Mouse (Mus musculus) c-Kit-positive CD71-positive TER-119-positive erythroid progenitor cells, embryonic 14.5 days (primary cell): Measurements from ENCODE around the gene Sox3.

Experiments
- DNase-seq: peaks from one replicate; pipeline ENCODE4 v3.0.0-alpha.2; 2013; ENCODE audit warnings: low spot score

Sox3 gene

DNA sequence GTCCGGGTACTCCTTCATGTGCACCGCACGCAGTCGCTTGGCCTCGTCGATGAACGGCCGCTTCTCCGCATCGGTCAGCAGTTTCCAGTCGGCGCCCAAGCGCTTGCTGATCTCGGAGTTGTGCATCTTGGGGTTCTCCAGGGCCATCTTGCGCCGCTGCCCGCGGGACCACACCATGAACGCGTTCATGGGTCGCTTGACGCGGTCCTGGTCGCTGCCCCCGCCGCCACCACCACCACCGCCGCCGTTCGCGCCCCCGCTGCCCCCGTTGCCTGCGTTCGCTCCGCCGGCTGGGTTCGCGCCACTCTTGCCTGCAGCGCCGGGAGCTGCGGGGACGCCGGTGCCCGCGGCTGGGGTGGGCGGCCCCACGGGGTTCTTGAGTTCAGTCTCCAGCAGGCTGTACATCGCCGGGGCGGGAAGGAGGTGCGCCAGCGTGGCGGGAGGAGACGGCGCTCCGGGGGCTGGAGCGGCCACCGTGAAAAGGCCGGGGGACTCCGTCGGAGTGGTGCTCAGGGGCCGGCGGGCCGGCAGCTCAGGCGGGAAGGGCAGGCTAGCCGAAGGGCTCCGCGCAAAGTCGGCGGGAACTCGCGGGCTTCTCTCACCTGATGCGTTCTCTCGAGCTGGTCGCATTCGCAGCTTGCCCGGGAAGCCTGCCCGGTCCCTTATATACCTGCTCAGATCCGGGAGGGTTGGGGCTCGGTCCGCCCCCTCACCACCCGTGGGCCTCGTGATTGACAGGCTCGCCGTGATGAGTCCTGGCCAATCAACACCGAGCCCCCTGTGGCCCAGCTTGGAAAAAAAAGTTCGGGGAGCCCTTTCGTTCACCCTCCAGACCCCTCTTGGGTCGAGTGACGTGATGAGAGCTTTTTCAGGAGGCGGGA lies at the start of gene Sox3:
Sox3 (minus strand) TSS at position 630 of the 881 bp plus-strand sequence.
- no peak for DNase-seq

DNA sequence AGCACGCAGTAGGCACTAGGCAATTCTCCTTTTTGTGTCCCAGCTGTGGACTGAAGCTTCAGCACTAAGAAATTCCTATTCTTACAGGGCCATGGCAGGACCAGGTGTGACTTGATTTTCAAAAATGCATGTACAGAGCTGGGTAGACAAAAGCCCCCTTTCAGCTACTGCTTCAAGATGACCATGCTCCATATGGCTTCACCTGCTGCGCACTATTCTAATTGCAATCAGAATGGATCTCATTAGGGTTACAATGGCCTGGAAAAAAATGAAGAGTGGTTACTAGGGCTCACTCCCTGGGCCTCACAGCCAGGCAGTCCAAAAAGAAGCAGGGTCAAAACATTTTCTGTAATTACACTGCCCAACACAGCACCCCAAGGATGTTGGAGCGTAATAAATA lies 47.0 kb upstream of the Sox3 start:
- no peak for DNase-seq

DNA sequence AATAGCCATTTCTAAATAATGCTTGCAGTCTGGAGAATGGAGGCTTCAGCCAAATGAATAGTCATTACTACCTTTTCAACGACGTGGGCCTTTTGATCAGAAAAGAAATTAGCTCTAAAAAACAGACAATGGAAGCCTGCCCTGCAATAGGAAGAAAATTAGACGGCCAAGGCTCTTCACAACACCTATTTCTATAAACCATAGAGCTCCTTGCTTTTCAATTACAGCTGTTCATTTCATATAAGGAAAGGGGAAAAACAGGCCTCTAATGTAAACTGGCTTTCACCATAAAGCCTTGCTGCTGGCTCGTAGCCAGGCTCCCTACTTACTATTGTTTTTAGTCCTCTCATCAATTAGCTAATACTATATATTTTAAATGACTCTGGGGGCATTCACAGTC lies 6.3 kb upstream of the Sox3 start:
- DNase-seq = no peak

DNA sequence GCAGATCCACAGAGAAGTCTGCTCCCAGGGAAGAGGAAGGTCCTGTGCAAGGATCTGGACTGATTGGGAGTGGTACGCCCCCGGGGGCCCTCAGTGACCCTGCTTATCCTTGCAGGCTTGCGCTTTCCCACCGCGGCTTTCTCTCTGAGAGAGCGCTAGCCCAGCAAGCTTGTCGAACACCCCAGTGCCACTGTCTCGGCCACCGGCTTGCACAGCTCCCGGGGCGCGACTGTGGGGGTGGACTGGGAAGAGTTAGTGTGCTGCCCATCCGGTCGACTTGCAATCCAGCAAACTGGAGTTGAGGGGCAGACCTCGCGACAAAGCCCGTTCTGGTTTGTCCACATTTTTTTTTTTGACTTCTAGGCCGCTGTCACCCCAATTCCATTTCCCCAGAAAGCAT lies 5.4 kb upstream of the Sox3 start:
- no peak for DNase-seq

DNA sequence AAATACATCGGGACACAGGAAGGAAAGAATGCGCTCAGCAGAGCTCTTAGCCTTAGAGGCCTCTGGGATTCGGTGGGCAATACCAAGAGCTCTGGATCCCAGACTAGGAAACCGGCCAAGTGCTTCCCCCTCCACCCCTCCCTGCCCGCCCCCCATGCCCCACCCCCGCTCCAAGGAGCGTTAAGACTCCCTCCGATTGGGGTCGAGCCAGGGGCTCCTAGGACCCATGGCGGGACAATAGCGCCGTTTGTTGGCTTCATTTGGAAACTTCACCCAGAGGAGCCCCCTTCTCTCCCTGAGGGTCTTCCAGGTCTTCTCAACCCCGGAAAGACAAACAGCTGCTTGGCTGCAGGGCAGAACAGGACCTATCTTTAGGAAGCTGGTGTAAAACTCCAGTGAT lies 3.1 kb upstream of the Sox3 start:
- no peak for DNase-seq

DNA sequence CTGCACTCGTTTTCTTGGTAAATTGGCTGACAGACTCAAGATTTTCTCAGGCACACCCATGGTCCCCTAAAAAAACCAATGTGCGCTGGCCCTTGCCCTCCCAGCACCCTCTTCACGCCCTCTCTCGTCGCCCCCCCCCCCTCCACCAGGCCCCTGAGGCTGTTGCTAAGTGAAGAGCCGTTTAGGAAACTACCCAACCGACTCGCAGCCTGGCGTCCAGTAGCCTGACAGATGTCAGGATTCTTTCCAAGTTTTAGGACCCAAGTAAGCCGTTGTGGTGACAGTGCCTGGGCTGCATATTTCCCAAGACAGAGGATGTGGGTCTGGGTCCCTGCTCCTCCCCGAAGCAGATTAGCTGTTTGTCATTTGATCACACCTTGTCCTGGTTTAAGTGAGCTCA lies 2.2 kb upstream of the Sox3 start:
- no peak for DNase-seq

DNA sequence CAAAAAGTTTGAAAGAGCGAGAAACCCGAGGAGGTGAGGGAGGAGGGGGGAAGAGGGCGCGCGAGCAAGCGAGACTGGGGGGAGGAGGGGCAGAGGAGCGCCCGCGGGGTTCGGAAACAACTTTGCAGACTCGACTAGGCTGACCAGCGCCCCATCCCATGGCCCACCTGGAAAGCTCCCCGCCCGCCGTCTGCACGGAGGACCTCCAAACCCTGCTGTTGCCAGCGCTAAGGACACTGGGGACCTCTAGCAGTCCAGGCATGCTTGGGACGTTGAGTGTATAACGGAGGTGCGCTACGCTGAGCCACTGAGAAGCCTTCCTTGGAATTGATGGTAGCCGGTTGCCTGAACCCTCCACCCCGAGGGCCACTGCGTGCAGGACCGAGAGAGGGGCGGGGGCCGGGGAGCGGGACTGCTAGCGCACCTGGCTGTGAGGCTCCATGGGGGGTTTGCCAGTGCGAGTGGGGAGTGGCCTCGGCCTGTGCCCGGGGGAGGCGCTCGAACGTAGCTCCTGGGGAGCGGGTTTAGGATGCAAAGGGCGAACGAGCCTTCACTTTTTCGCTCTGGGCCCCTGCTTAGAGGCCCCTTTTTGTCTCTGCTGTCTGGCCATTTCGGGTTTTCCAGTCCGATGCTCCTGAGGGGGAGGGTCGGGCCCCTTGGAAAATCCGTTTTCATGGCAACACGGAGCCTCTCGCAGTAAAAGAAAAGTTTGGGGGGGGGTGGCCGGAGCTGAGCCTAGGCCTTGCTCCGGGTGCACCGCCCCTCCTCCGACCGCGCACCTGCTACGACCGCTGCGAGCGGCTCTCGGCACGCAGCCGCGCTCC lies 702 bp upstream of the Sox3 start:
- DNase-seq = no peak

DNA sequence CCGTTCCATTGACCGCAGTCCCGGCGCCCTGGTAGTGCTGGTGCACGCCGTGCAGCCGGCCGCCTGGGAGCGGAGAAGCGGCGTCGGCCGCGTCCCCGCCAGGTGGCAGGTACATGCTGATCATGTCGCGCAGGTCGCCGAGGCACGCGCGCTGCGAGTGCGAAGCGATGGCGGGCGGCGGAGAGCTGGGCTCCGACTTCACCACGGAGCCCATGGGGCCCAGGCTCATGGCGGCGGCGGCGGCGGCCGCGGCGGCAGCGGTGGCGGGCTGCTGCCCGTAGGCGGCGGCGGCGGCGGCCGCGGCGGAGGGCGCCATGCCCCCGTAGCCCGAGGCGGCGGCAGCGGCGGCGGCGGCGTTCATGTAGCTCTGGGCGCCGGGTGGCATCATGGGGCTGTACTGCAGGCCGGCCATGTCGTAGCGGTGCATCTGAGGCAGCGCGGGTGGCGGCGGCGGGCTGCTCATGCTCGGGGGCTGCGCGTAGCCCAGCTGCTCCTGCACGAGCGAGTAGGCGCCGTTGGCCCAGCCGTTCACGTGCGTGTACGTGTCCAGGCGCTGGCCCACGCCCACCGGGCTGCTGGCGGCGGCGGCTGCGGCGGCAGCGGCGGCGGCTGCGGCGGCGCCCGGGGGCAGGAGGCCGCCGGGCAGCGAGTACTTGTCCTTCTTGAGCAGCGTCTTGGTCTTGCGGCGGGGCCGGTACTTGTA lies 981 bp downstream of the Sox3 start:
- DNase-seq = no peak

DNA sequence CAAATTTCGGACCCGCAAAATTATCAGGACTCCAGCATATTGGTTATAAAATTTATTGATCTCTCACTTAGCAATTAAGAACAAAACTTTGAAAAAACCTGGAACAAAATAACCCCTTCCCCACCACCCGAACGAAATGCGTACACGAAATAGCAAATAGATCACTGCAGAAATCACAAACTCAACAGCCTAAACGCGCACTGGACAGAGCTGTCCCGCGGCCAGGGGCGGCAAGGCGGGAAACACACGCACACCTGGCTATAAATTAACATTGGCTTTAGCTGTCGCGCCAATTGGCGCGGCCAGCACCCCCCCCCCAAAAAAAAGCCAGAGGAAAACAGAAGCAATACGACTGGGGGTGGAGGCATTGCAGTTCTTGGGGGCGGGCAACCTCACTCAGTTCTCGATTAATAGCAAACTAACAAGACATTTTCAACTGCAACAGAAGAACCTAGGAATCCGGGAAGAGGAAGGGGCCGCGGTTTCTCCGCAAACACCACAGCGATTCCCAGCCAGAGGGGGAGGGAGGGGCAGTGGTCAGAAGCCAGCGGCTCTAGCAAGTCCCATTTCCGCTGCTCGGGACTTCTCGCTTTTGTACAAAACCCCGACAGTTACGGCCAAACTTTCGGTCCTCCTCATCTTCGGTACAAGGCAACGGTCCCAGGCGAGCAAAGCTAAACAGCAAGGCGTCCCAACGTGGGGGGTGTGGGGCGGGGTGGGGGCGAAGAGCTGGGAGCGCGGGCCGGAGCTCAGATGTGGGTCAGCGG lies 1.7 kb downstream of the Sox3 start:
- no peak for DNase-seq

DNA sequence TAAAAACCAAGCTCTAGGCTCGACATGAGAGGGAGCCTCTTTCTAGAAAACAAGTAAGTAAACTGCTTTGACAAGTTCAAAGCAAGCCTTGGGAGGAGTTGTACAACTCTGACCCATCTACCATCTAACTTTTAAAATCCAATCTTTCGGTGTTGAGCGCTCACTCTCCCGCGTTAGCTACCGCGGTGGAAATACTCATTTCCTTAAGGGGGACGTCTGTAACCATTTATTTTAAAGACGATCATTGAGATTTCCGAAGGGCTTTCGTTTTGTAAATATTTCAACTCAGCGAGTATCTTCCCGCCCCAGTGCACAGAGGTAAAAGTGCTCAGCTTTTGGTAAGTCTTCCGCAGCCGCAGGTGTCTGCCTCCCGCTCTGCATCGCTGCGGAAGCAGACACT lies 2.6 kb downstream of the Sox3 start:
- DNase-seq = no peak

DNA sequence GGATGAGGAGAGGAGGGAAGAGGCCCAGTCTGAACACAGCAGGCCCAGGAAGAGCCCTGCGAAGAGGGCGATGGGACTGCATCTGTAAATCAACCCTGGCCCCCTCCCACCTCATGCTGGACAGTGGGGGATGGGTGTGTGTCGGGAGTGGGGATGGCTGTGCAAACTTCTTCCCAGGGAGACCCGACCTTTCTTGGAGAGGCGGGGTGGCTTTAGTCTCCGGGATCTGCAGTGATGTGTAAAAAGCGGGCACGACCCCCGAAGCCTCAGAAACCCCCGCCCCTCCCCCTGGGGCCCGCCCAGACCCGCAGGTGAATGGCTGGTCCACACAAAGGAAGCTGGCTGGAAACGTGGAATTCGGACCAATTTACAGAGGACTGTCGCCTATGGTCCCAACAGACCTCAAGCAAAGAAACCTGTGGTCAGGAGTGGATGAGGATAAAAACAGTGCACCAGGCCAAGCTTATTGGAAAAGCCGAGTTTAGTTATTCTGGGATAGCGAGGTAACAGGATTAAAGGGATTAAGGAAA lies 3.2 kb downstream of the Sox3 start:
- no peak for DNase-seq
